Mouse (Mus musculus) liver, embryonic 14.5 days (tissue): ENCODE measurements around the gene Pkdcc.

Source experiments
- CTCF ChIP-seq: IDR thresholded peaks from 2 replicates; pipeline ENCODE4 v1.5.1; 2016; ENCODE audit warnings: antibody characterized with exemption, low read depth, control low read depth
- EP300 ChIP-seq: IDR thresholded peaks from 2 replicates; pipeline ENCODE4 v1.6.1; 2016; ENCODE audit warnings: antibody characterized with exemption, low read depth

GRCm38 (mm10) chr17:83214674-83215528, at the start of gene Pkdcc:
- TF ChIP-seq CTCF (no peak), EP300 (no peak)
